Mouse (Mus musculus): ENCODE results near the gene Dcaf1. TPM values are rescaled to one million over a fixed set of nuclear protein-coding genes. Genes with fewer than 3 reads are reported as not detected.

The Dcaf1 gene
- polyA plus RNA-seq, 1 experiment from 2014 or later: 11.6 TPM

DNA sequence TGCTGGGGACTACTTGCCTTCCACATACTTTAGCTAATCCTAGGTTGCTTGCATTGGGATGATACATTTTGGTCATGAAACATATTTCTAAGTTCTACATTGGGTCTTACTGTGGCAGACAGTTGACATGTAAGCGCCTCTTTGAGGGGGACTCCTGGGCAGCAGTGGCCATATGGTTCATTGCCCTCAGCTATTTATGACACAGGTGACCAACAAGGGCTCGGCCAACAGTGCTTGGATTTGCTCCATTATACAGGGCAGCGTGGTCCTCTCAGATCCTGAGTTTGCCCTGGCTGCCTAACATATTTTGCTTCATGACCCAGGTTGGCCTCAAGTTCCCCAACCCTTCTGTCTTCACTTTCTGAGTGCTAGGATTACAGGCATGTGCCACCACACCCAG, 55.0 kb downstream of the Dcaf1 start:
- DNase-seq (ENCODE audit: low spot score): no peak

DNA sequence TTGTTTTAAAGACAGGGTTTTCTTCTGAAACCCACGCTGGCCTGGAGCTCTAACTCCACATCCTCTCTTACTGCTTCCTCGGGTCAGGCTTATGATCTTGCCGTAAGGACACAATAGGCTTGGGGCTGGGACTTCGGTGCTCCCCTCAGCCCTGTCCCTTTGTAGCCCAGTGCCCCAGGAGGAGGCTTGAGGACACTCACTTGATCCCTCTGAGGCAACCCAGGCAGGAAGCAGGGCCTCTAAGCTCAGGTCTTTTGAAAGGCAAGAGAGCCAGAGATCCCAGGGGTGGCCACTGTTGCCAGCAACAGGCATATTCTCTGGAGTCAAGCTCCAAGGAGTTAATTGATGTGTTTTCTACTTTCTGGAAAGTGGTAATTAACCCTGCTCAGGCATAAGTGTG, 57.8 kb downstream of the Dcaf1 start:
- no peak for DNase-seq (ENCODE audit: low spot score)

DNA sequence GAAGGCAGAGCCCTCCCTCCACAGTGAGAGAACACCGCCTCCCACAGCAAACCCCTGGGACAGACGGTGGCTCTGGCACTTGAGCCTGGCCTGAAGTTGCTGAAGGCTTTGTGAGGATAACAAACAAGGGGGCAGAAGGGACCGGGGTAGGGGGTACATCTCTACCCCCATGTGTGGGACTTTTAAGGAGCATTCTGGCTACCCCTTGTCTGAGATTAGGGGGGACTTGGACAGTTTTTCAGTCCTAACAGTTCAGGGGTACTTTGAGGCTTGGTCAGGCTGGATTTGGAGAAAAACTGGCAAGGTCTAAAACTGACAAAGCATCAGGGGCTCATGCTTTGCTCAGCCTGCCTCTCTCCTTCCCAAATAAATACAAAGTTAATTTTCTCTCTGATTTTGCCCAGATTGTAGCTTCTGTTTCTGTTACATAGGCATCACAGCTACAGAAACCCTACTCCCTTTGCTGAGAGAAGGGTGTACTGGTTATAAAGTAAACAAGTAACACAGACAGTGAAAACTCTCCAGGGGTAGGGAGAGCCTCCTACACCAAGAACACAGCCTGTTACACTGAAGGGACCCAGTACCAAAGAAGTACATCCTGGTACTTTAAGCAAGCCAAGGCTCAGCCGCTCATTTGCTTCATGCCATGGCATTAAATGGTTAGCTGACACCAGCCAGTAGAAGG, 59.5 kb downstream of the Dcaf1 start:
- no peak for DNase-seq (ENCODE audit: low spot score)

DNA sequence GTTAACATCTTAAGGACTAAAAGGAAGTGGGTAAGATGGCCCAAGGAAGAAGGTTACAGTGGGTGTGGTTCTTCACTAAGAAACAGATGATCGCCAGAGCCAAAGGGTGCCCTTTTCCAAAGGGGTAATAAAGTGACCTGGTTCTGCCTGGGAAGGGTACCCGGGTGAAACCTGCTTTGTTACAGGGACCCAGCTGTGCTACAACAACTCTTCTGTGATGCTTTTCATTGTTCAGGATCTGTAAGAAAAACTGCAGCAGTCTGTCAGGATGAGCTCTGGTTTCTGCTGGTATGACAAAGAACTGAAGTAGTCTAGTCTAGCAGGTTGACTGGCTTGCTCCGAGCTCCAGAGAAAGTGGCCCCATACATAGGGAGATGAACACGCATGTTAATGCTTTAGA, 60.5 kb downstream of the Dcaf1 start:
- no peak for DNase-seq (ENCODE audit: low spot score)

DNA sequence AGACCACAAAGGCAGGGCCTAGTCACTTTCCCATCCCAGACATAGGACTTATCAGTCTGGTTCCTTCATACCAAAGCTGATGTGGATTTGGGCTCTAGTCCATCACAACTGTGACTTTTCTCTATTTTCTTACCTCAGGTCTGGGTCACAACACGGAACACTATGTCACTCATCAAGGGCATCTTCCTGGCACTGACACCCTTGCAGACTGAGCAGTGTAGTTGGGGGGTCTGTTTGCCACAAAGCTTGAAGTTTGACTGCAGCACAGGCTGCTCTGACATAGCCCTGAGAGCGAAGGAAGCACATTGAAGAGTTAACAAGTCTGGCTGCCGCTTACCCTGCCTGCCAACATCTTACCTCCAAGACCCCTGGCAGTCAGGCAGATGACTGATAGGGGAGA, 61.4 kb downstream of the Dcaf1 start:
- no peak for DNase-seq (ENCODE audit: low spot score)

DNA sequence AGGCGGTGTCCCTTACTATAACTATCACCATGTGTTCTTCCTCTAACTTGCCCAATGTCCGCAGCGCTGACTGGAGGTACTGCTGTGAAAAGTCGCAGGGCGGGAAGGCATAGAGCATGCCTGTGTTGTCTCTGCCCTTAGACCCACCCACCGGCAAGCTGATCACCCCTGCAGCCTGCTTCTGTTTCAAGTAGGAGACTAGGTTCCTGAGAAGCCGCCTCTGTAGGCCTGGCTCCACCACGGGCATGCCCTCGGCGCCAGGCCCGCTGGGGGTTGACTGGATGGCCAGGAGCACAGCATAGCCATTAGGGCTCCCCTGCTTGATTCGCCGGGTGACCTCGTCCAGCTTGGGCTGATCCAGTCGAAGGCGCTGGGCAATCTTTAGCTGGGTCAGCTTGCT, 62.6 kb downstream of the Dcaf1 start:
- peak; percentile 42 for DNase-seq (ENCODE audit: low spot score)

DNA sequence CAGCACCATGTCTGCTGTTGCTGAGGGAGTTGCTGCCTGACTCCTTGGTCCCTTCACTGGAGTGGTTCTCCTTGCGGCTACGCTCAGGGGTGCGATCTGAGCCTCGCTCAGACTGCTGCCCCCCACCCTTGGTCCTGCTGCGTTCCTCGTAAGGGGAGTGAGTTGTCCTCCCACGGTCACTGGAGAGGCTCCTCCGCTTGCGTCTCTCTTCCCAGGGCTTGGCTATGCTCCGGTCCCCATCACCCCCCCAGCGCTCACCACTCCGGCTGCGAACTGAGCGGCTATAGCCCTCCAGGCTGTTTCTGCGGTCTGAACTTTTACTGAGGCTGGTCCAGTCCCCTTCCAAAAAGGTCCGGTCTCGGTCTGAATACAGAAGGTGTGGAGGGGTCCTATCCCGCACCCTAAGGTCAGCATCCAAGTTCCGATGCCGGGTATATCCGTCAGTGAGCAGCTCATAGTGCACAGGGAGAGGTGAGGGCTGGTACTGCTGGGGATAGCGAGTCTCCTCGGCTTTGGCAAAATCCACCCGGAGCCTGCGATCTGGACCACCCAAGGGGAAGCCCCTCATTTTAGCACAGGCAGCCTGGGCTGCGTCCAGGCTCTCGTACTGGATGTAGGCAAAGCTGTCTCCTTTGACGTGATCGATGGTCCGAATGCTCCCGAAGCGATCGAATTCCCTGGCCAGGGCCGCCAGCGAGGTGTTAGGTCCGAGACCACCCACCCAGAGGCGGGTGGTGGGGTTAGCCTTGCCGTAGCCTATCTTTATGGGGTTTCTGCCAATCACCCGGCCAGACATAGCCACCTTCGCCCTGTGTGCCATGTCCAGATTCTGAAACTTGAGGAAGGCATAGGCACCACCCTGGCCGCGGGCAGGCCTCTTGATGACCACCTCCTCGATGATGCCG, 63.6 kb downstream of the Dcaf1 start:
- no peak for DNase-seq (ENCODE audit: low spot score)

DNA sequence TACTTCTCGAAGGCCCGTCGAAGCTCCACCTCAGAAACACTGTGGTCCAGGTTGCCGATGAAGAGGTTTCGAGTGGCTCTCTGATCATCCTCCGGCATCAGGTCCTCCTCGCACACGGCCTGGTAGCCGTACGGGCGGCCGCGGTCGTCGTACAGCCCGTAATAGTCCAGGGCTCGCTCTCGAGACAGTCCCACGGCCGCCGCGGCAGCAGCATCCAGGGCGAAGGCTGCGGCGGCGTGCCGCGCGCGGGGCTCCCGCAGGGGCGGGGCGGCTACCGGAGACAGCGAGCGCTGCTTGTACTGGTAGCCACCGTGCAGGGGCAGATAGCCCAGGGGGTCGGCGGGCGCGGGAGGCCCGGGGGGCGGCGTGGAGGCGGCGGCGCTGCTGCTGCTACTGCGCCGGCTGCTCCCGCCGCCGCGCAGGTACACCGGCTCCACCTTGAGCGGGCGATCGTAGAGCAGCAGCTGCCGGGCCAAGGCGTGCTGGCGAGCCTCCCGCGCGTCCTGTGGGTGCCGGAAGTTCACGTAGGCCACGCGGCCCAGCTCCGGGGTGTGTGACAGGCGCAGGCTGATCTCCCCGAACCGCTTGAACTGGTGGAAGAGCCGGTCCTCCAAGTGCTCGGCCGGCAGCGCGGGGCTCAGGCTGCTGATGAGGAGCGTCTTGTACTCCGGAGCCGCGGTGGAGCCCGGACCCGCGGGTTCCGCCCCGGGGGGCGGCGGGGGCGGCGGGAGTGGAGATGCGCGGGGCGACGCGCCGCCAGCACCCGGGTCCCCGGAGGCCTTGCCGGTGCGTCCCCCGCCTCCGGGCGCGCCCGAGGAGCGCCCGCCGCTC, 64.4 kb downstream of the Dcaf1 start:
- peak; percentile 68 for DNase-seq (ENCODE audit: low spot score)

DNA sequence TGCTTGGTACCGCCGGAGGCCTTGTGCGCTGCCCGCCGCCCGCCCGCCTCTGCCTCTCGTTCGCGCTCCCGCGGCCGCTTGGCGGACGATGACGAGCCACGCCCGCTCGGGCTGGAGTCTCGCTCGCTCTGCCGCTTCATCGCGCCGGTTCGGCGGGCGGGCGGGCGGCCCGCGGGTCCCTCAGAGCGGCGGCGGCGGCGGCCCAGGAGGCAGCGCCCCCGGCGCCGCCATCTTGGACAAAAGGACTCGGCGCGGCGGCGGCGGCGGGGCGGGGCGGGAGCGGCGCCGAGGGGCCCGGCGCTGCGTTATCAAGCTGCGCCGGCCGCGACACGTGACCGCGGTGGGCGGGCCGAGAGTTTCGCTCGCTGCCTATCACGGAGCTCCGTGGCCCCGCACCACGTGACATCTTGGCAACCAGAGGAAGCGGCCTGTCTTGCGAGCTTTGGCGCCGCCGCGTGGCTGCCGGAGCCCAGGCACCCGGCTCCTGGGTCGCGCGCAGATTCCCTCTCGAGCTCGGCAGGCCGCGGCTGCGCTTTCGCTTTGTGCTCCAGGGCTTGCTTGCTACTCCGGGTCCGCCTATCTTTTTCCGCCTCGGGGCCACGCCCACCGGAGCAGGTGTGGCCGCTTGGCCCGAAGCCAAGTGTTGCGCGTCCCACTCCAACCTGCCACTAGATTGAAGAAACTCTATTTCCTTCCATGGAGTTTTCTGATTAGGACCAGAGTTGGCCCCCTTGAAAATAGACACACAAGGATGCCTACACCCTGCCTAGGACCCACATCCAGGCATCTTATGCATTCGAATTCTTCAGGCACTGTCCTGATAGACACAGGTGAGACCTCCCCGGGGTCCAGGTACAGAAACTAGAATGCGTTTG, 65.4 kb downstream of the Dcaf1 start, which contains the start of gene Rbm15b:
Gene Rbm15b, minus strand, starts transcription at position 601 of the 875 bp plus-strand sequence.
- peak; percentile 99 for DNase-seq (ENCODE audit: low spot score)

DNA sequence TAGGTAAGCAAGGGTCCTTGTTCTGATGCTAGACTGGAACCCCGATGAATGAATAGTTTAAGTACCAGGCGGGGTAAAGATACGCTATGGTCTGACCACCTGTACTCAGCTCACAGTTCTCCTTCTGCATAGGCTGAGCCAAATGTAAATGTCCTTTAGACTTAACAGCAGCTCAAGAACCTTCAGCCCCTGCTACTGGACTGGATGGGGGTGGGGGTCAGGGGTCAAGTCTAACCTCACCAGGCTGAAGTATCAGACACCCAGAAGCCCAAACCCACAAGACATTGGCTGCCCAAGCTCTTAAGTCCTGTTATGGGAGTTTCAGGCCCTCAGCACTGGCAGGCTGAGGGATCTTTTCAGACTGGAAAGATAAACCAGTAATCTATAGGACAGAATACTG, 66.7 kb downstream of the Dcaf1 start:
- DNase-seq (ENCODE audit: low spot score): no peak

DNA sequence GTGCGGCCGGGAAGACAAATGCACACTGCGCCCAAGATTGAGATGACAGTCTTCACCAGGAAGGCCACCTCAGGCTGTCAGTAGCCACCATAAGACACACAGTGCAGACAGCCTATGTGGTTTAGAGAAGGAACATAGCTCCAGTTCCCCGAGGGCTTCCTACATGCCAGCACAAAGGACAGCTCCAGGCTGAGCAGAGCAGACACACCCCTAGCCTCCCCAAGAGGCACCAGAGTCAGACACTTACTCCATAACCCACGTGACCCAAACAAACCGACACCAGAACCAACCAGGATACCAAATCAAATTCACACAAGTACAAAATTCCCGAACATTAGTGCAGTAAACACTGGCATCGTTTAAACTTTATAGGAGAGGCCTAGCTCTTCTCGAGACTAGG, 67.6 kb downstream of the Dcaf1 start:
- no peak for DNase-seq (ENCODE audit: low spot score)

DNA sequence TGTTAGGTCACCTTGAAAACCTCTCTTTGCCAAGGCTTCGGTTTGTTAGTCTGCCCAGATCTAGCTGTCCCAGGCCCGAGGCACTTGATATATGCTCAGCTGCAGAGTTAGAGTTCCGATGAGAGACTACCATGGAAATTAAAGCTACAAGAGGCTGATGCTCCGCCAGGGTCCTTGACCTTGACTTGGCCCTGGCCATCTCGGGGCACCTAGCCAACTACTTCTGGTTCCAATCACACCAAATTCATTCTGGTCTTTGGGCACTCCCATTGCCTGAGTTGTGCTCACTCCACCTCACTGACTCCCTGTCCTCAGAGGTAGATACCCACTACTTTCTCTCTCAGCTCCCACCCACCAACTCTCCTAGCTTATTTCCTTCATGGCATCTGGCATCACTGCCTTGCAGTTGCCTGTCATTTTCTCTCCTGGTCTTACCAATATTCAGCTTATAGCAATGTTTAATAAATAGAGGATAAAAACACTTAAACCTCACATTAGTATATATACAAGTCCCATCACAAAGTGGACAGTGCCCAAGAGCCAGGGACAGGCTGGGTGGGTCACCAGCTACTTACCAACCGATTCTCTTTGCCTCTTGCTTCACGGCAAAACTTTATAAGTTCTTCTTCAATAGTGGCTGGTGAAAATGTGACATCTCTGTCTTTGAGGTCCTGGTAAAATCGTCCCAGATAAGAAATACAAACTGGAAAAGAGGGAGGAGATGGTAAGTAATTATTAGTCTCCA, 69.0 kb downstream of the Dcaf1 start:
- no peak for DNase-seq (ENCODE audit: low spot score)

DNA sequence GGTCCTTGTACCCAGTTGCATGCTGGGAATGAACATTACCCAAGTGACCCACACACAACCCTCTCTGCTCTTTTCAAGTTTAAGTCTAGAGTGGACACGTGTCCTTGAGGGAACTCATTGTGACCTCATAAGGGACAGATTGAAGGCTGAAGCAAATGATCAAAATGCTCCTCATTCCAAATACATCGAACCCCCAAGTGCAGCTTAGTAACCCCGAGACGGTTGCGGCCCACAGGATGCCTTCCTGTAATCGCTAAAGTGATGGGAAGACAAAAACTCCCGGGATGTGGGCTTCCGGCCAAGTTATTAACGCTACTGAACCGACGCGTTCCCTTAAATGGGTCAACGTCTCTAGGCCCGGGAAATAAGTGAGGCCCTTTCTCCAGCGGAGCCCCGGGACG, 69.7 kb downstream of the Dcaf1 start:
- DNase-seq (ENCODE audit: low spot score): no peak

DNA sequence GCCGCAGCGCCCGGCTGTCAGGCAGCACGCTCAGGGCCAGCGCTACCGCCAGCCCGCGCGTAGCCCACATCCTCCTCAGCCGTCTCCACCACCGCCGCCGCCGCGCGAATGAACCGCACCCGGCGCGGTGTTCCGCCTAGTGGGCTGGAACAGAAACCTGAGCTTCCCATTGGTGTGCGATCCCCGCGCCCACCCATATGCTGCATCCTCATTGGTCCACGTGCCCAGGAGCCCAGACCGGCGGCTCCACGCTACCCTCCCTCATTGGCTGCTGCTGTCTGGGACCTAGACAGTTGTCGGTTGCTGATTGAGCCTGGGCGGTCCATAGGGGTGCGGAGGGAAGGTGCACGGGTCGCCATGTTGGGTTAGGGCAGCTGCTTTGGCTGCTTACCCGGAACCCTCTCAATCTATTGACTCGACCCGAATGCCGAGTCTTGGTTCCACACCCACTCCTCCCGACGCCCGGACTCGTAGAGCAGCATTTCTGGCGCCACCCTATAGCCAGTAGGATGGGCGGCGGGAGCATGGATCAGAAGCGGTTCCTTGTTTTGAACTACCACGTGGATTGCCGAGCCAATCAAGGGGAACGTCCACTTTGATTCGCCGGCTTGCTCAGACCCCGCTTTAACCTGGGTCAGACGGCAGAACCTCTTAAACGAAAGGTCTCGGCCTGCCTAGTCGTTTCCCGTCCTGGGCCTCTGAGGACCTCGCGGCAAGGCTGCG, 70.3 kb downstream of the Dcaf1 start, which contains the start of gene Manf:
Gene Manf, minus strand, starts transcription at position 151 of the 723 bp plus-strand sequence.
- peak; percentile 98 for DNase-seq (ENCODE audit: low spot score)

DNA sequence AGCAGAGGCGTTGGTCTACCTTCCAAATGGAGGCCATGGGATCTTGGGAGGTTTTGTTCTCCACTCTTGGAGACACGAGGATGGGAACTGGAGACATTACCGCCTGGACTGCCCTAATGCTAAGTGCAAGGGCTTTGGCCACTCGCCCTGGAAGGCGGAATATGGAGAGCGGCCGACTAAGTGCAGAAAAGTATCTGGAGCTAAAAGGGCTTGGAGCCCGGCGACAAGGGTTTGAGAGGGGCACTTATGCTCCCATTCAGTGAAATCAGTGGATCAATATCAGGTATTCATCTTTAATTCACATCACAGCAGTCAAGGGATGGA, 70.8 kb downstream of the Dcaf1 start:
- no peak for DNase-seq (ENCODE audit: low spot score)

DNA sequence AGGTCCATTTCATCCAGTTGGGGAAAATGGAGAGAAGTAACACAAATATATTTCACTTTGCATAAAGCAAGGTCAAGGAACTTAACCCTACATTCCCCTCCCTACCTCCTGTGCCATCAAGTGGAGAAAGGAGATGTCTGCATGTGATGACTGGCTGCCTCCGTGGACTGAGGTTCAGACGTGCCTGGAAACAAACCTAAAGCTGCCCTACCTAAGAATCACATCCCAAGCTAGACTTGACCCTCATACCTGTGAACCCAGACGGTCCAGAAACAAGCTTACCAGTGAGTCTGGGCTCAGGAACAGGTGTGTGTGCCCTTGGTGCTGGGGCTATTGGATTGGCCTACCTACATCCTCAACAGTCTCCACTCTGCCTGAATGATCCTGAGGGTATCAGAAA, 71.7 kb downstream of the Dcaf1 start:
- no peak for DNase-seq (ENCODE audit: low spot score)

DNA sequence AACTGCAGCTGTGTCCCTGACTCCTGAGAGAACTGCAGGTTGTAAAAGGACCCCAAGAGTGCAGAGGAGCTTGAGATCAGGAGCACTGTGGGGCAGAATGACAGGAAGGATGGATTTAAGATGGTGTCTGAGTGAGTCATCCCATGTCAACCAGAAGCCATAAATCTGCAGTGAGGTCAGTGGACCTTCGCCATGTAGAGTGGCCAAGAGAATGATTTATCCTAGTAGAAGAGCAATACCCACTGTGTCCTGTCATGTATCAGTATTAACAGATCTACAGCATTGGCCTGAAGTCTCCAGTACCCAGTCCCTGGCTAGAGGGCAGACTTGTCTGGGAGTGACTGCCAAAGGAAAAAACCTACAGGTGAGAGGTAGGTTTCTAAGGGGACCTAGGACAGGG, 77.2 kb downstream of the Dcaf1 start:
- no peak for DNase-seq (ENCODE audit: low spot score)

DNA sequence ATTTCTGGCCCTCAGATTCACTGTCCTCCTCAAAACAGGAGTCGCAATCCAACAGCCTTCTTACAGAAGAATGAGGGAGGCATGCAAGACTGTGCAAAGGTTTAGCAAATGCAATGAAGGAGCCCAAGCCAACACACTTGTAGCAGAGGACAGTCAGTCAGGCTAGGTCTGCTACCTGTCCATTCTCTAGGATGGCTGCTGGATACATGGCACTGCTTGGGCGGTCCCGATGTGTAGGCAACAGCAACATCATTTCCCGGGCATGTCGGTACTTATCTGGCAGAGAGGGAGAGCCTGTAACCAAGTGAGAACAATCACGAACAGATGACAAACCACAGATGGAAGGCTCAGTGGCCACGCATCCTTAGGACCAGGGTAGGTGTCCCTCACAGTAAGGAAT, 79.9 kb downstream of the Dcaf1 start:
- DNase-seq (ENCODE audit: low spot score): no peak

DNA sequence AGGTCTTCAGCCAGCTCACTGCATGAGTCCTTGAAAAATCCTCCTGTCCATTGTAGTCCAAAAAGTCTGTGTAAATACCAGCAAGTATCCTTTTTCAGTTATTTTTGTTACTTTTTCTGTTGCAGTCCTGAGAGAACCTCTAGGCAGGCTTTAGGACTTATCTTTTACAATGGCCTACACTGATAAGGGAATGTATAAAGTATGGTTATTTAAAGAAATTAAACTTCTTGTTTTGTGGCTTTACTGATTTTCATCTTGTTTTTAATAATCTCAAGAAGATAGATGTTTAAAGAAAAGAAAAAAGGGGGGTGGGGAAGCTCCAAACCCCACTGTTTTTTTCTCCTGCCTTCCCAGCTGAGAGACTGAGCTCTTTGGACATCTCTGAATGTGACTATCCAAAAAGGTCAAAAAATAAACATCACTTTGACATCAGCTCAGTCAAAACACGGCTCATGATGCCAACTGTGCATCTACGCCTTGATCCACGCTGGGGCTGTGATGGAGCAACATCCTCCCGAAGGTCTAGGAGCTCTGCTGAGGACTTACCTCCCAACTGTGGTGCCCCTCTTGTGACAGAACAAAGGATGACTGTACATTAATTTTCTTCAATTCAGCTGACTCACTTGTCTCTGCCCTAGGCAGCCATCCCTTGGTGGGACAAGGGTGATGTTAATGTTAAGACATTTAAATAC, 81.6 kb downstream of the Dcaf1 start:
- DNase-seq (ENCODE audit: low spot score): no peak

All from thymus, postnatal 0 days (tissue).